Mouse (Mus musculus) CH12.LX (cell line): Measurements from ENCODE around the gene Arid1a.

ENCODE experiments used
- CHD2 ChIP-seq: IDR thresholded peaks from 2 replicates; pipeline ENCODE4 v1.6.1; 2011; ENCODE audit warnings: low read length, improper control_type of control experiment
- CTCF ChIP-seq, 2 experiments: IDR thresholded peaks in 1 of 2; conservative IDR thresholded peaks in 1 of 2; 2 replicates each; pipeline ENCODE4 v1.5.1; 2011 to 2012; ENCODE audit warnings: low read depth in 2 of 2, low read length in 2 of 2, improper control_type of control experiment in 1 of 2, inconsistent platforms in 1 of 2, mild to moderate bottlenecking in 1 of 2, moderate library complexity in 1 of 2
- EP300 ChIP-seq: IDR thresholded peaks from 2 replicates; pipeline ENCODE4 v1.6.1; 2011; ENCODE audit warnings: low read length, improper control_type of control experiment
- JUN ChIP-seq: IDR thresholded peaks from 2 replicates; pipeline ENCODE4 v1.6.1; 2011; ENCODE audit warnings: low read depth, mild to moderate bottlenecking, low read length, improper control_type of control experiment, moderate library complexity; ENCODE audit not compliant: insufficient read depth
- JUND ChIP-seq: conservative IDR thresholded peaks from 2 replicates; pipeline ENCODE4 v1.6.1; 2011; ENCODE audit warnings: low read depth, low read length, improper control_type of control experiment
- MAX ChIP-seq: IDR thresholded peaks from 2 replicates; pipeline ENCODE4 v1.6.1; 2011; ENCODE audit warnings: low read length, improper control_type of control experiment
- POLR2A ChIP-seq: IDR thresholded peaks from 2 replicates; pipeline ENCODE4 v1.6.1; 2011; ENCODE audit warnings: low read depth, mild to moderate bottlenecking, improper control_type of control experiment, low read length
- POLR2AphosphoS2 ChIP-seq: IDR thresholded peaks from 2 replicates; pipeline ENCODE4 v1.6.1; 2011; ENCODE audit warnings: low read depth, low read length, improper control_type of control experiment
- RAD21 ChIP-seq: IDR thresholded peaks from 2 replicates; pipeline ENCODE4 v1.6.1; 2011; ENCODE audit warnings: low read depth, mild to moderate bottlenecking, low read length, improper control_type of control experiment, moderate library complexity
- ZMIZ1 ChIP-seq: IDR thresholded peaks from 2 replicates; pipeline ENCODE4 v1.6.1; 2012; ENCODE audit warnings: low read depth, mild to moderate bottlenecking, inconsistent platforms, low read length, improper control_type of control experiment
- ZNF384 ChIP-seq: IDR thresholded peaks from 2 replicates; pipeline ENCODE4 v1.6.1; 2012; ENCODE audit warnings: low read depth, low read length, improper control_type of control experiment, inconsistent platforms

DNA sequence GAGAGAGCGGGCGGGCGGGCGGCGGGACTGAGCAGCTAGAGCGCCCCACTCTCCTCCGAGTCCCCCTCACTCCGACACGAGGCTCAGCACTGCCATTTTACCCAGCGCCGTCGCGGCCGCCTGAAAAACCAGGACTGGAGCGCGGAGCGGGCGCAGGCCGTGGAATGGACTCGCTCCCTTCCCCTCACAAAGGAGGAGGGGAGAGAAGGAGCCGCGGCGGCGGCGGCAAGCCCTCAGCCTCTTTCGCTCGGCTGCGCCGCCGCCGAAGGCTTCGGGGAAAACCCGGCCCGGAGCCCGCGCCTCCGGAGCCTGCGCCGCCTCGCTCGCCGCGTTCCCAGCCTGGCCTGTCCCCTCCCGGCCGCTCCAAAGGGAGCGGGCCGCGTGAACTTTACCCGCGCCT, 2.3 kb downstream of the Arid1a start:
- TF ChIP-seq RAD21 (no peak; the same call in 1 of the 2 replicates), CTCF (conservative IDR thresholded peaks at IDR 0.05 in 1 of 2, IDR thresholded peaks at IDR 0.05 in 1 of 2; ENCODE audit: low read depth in 2 of 2, low read length in 2 of 2) (0 out of 4 replicates have a peak, but pooled peaks of 1 of the 2 experiments have one; percentile 17), POLR2AphosphoS2 (no peak), POLR2A (peak; percentile 71; the same call in 1 of the 2 replicates), JUN (no peak), MAX (peak; percentile 84), JUND (no peak), CHD2 (peak; percentile 91), EP300 (0 out of 2 replicates have a peak, but pooled peaks have one; percentile 24), ZNF384 (no peak; the same call in 1 of the 2 replicates), ZMIZ1 (0 out of 2 replicates have a peak, but pooled peaks have one; percentile 26)
